Mouse (Mus musculus): ENCODE data around the gene Odf2. TPM values are rescaled to one million over a fixed set of nuclear protein-coding genes. Genes with fewer than 3 reads are reported as not detected.
A peak's percentile ranks its signal among the peaks of the same experiment; 100 is the strongest.
"Not testable (repeated sequence)": the region's sequence is repeated elsewhere in the genome, so short reads cannot be mapped to it uniquely, and the experiment has no call there.

Odf2 gene
- total RNA-seq, 2 experiments from 2014 or later = 15.1 to 16.1 TPM

- no peak for DNase-seq
- intact Hi-C loops (cut with DNase I; ENCODE audit: low total_unique reads) = loop anchor here (5.0 kb wide), 1 partner anchor 42 kb away; no protein-coding TSS in a partner anchor
These were observed 30.1 kb upstream of the Odf2 start for GRCm38 (mm10) chr2:29858748-29859473.

- no peak for DNase-seq
- intact Hi-C loops (cut with DNase I; ENCODE audit: low total_unique reads) = no loop called here
These were observed 23.9 kb upstream of the Odf2 start for GRCm38 (mm10) chr2:29865125-29865524.

- intact Hi-C loops (cut with DNase I; ENCODE audit: low total_unique reads) = no loop called here
- peak; percentile 88 for DNase-seq
These were observed 19.9 kb upstream of the Odf2 start, which contains the start of gene Cercam for GRCm38 (mm10) chr2:29868949-29869645. TSS of gene Cercam (plus strand) at chr2:29869164.

GRCm38 (mm10) chr2:29869646-29870451 lies 19.2 kb upstream of the Odf2 start:
- DNase-seq = peak; percentile 40
- intact Hi-C loops (cut with DNase I; ENCODE audit: low total_unique reads) = no loop called here

- DNase-seq = no peak
- intact Hi-C loops (cut with DNase I; ENCODE audit: low total_unique reads) = no loop called here
These were observed 16.3 kb upstream of the Odf2 start for GRCm38 (mm10) chr2:29872581-29873295.

GRCm38 (mm10) chr2:29873801-29874200 lies 15.2 kb upstream of the Odf2 start:
- intact Hi-C loops (cut with DNase I; ENCODE audit: low total_unique reads) = no loop called here
- no peak for DNase-seq

GRCm38 (mm10) chr2:29878061-29878460 lies 11.0 kb upstream of the Odf2 start:
- no peak for DNase-seq

GRCm38 (mm10) chr2:29879191-29879590 lies 9.8 kb upstream of the Odf2 start:
- intact Hi-C loops (cut with DNase I; ENCODE audit: low total_unique reads) = no loop called here
- DNase-seq = no peak

More at GRCm38 (mm10) chr2:29878061-29878460, 11.0 kb upstream of the Odf2 start:
- intact Hi-C loops (cut with DNase I; ENCODE audit: low total_unique reads) = no loop called here

GRCm38 (mm10) chr2:29879964-29880830 lies 8.8 kb upstream of the Odf2 start:
- intact Hi-C loops (cut with DNase I; ENCODE audit: low total_unique reads) = no loop called here
- DNase-seq = no peak

GRCm38 (mm10) chr2:29886659-29887292 lies 2.2 kb upstream of the Odf2 start:
- DNase-seq; intact Hi-C loops (cut with DNase I; ENCODE audit: low total_unique reads): not testable (repeated sequence)

GRCm38 (mm10) chr2:29889991-29890833 lies 1.2 kb downstream of the Odf2 start:
- peak; percentile 87 for DNase-seq
- intact Hi-C loops (cut with DNase I; ENCODE audit: low total_unique reads) = no loop called here

GRCm38 (mm10) chr2:29891773-29892172 lies 2.8 kb downstream of the Odf2 start:
- DNase-seq = no peak
- intact Hi-C loops (cut with DNase I; ENCODE audit: low total_unique reads) = no loop called here

- no peak for DNase-seq
- intact Hi-C loops (cut with DNase I; ENCODE audit: low total_unique reads) = no loop called here
These were observed 7.0 kb downstream of the Odf2 start for GRCm38 (mm10) chr2:29896071-29896470.

- intact Hi-C loops (cut with DNase I; ENCODE audit: low total_unique reads) = no loop called here
- DNase-seq = no peak
These were observed 8.3 kb downstream of the Odf2 start for GRCm38 (mm10) chr2:29897366-29897765.

GRCm38 (mm10) chr2:29898081-29898480 lies 9.1 kb downstream of the Odf2 start:
- intact Hi-C loops (cut with DNase I; ENCODE audit: low total_unique reads) = no loop called here
- no peak for DNase-seq

- DNase-seq = no peak
- intact Hi-C loops (cut with DNase I; ENCODE audit: low total_unique reads) = no loop called here
These were observed 13.2 kb downstream of the Odf2 start for GRCm38 (mm10) chr2:29902194-29902593.

- intact Hi-C loops (cut with DNase I; ENCODE audit: low total_unique reads); DNase-seq: not testable (repeated sequence)
These were observed 19.1 kb downstream of the Odf2 start for GRCm38 (mm10) chr2:29908171-29908570.

Measured in gastrocnemius, postnatal 14 days (tissue).